Mouse (Mus musculus): ENCODE measurements around the gene Tctn1.

Gene Tctn1

DNA sequence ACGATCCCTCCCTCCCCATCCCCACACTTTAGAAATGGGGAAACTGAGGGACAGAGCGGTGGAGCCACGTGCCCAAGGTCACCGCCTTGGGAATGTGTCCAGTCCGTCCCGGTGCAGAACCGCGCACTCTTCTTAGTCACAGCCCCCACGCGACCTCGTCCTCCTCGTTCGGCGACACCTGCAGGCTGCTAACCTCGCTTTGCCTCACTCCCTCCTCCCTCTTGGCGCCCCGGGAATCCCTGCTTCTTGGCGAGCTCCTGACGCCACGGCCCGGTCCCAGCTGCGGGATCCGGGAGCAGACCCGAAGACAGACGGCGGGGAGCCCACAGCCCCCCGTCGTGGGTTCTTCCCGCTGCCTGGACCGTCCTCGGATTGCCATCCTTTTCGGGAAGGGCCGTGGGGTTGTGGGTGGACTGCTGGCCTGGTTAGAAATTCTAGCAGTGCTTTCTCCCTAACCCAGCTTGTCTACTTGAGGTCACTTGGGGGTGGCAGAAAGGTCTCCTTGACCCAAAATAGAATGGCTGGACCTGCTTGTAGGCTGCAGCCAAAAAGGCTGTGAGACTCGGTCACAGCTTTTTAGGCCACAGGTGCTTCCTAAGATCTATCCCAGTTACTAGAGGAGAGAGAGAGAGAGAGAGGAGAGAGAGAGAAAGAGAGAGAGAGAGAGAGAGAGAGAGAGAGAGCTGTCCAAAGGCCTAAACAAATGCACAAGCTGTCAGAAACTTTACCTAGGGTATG is 20.9 kb upstream of the Tctn1 start:
- DNase-seq (ENCODE audit: low spot score) = no peak

DNA sequence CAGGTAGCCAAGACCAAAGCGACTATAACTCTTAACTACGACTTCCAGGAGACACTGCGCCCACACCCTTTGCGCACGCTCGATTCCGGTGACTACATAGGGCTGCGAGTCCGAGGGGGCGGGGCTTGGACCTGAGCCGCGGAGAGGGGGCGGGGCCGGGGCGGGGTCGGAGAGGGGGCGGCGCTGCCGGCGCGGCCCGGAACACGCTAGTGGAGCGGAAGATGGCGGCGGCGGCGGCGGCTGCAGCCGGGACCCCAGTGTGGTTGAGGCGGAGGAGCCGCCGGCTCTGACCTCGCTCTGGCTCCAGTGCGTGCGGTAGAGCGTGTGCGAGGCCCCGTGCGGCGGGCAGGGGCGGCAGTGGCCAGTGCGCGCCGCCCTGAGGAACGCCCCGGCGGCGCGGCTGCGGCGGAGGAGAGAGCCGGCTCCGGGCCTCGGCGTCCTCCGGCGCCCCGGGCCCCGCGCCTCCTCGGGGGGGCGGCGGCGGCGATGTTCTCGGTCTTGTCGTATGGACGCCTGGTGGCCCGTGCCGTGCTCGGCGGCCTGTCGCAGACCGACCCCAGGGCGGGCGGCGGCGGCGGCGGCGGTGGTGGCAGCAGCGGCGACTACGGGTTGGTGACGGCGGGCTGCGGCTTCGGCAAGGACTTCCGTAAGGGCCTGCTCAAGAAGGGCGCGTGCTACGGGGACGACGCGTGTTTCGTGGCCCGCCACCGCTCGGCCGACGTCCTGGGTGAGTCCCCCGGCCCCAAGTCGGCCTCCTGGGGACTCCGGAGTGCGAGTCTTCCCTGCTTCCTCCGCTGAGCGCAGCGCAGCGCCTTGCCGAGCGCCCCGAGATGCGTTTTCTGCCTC is 20.1 kb upstream of the Tctn1 start, which contains the start of gene Pptc7:
TSS of gene Pptc7 (plus strand) at position 183 of the 846 bp plus-strand sequence.
- DNase-seq (ENCODE audit: low spot score) = peak; percentile 91

GRCm38 (mm10) chr5:122283828-122284182 is 19.5 kb upstream of the Tctn1 start:
- DNase-seq (ENCODE audit: low spot score) = no peak

GRCm38 (mm10) chr5:122280827-122281462 is 16.7 kb upstream of the Tctn1 start:
- DNase-seq (ENCODE audit: low spot score) = no peak

- no peak for DNase-seq (ENCODE audit: low spot score)
These were observed 16.2 kb upstream of the Tctn1 start for GRCm38 (mm10) chr5:122280422-122280826.

DNA sequence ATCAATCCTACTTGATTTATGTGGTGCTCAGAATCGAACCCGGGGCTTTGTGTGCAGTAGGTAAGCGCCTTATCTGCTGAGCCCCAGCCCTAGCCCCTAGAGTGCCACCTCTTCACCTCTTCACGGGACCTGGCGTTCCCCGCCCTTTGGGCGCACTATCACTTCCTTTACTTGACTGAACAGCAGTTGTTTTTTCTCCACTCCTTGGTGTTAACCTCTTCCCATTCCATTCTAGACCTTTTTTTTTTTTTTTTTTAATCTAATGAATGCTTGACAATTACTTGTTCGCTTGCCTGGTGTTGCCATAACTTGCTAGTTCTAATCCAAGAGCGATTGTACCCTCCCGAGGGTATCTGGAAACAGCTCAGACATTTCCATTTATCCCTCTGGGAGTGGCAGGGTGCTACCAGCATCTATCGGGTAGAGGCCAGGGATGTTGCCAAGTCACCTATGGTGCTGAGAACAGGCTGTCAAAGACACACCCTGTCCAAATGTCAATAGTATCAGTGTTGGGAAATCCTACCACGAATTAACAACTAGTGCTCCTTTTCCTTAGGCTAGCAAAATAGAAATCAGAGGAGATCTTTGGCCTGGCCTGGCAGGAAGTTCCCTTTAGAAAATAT is 15.7 kb upstream of the Tctn1 start:
- DNase-seq (ENCODE audit: low spot score) = no peak

GRCm38 (mm10) chr5:122278946-122279345 is 14.7 kb upstream of the Tctn1 start:
- DNase-seq (ENCODE audit: low spot score) = no peak

- DNase-seq (ENCODE audit: low spot score) = no peak
These were observed 10.5 kb upstream of the Tctn1 start for GRCm38 (mm10) chr5:122274785-122275184.

GRCm38 (mm10) chr5:122272821-122273220 is 8.6 kb upstream of the Tctn1 start:
- DNase-seq (ENCODE audit: low spot score) = no peak

DNA sequence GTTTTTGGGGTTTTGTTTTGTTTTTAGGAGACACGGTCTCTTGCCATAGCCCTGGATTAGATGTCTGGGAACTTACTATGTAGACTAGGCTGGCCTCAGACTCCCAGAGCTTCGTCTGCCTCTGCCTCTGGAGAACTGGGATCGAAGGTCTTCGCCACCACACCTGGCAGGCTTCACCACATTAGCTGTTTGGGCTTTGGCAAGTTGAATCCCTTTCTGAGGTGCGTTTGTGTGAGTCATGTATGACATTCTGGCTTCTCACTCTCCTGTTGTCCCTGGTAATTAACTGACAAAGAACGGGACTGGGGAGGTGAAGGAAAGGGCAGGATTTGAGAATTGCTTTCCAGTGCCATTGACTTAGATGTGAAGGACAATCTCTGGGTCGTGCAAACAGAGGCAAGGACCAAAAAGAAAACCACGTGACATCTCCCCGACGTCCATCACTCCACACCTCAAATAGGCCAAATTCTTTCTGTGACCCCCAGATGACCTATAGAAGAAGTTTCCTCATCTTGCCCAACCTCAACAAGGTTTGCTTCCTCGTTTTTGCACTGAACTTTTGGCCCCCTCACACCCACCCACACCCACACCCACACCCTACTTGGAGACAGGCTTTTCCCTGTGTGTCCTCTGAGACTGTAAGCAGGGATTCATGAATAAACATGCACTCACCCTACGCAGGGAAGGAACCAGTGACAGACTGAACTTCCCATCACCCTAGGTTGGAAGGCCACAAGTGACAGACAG is 4.8 kb upstream of the Tctn1 start:
- no peak for DNase-seq (ENCODE audit: low spot score)

GRCm38 (mm10) chr5:122267899-122268298 is 3.6 kb upstream of the Tctn1 start:
- DNase-seq (ENCODE audit: low spot score) = peak; percentile 72

DNA sequence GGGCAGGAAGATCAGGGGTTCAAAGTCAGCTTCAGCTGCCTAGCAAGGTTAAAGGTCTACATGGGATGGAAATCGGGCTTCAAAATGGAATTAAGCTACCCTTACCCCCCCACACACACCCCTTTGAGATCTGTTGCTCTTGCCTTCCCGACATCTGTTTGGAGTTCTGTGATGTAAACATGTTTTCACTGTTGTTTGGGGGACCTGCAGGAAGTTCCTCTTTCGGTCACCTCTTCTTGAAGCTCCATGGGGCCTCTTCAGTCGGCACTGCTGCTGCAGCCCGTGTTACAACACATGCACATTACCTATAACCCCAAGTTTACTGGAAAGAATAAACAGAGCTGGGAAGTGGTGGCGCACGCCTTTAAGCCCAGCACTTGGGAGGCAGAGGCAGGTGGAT is 2.9 kb upstream of the Tctn1 start:
- DNase-seq (ENCODE audit: low spot score) = no peak

DNA sequence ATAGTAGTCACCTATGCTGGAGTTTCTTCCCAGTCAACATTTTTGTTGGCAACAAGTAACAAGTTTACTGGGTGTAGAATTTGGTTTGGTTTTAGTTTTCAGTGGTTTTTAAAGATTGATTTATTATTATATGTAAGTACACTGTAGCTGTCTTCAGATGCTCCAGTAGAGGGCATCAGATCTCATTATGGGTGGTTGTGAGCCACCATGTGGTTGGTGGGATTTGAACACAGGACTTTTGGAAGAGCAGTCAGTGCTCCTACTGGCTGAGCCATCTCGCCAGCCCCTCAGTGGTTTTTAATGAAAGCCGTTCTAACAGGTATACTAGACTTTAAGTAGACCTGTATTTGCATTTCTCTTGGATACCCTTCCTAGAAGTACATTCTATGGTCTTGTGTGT is 1.7 kb upstream of the Tctn1 start:
- DNase-seq (ENCODE audit: low spot score) = no peak

DNA sequence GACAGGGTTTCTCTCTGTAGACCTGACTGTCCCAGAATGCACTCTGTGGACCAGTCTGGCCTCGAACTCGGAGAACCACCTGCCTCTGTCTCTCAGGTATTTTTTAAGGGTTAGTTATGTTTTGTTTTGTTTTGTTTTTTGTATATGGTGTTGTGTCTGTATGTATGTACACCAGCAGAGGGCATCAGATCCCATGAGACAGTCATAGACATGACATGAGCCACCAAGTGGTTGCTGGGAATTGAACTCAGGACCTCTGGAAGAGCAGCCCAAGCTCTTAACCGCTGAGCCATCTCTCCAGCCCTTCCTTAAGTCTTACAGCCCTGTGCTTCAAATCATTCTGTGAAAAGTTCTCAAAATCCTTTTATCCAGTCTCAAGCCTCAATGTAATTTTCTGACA is 927 bp upstream of the Tctn1 start:
- no peak for DNase-seq (ENCODE audit: low spot score)

- no peak for DNase-seq (ENCODE audit: low spot score)
These were observed 2.2 kb downstream of the Tctn1 start for GRCm38 (mm10) chr5:122262104-122262503.

GRCm38 (mm10) chr5:122258027-122258741 is 6.1 kb downstream of the Tctn1 start:
- DNase-seq (ENCODE audit: low spot score) = no peak

DNA sequence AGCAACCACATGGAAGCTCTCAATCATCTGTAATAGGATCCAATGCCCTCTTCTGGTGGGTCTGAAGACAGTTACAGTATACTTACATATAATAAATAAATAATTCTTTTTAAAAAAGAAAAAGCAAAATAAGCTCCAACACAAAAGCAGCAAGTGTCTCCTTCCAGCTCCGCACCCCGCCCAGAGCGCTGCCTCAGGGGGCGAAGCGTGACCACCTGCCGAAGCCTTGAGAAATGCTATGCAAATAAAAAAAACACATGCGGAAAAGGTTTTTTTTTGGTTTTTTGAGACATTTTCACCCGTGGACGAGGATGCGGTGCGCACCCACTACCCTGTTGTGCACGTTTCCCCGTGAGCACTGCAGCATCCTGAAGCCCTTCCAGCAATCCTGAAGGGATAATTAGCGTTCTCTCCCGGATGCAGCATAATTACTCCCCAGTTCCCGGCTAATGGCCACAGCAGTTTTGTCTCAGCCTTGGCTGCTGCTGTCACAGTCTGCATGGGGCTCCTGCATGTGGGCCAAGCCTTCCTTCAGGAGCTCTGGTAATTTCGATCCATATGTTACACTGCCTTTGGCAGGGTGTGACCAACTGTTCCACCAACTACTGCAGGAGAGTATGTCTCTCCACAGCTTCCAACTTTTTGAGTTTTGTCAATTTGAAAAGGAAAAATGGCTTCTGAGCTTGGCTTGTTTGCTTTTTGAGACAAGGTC is 12.2 kb downstream of the Tctn1 start:
- DNase-seq (ENCODE audit: low spot score) = no peak

DNA sequence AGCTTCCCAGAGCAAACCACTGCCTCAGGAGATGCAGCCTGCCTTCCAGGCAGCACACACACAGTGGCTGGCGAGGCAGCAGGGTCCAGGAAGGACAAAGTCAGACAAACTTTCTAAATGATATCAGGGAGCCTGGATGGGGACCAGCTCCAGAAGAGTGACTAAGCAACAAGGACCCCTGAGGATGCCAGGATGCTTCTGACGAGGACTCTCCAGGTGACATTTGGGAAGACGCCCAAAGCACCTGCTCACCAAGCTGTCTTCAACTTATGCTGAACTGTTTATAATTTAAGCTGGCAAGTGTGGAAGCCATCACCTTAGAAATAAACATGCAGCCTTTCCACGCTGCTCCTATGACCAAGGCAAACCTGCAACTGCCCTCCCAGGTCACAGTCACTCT is 15.0 kb downstream of the Tctn1 start:
- no peak for DNase-seq (ENCODE audit: low spot score)

- DNase-seq (ENCODE audit: low spot score) = no peak
These were observed 16.3 kb downstream of the Tctn1 start for GRCm38 (mm10) chr5:122247934-122248333.

DNA sequence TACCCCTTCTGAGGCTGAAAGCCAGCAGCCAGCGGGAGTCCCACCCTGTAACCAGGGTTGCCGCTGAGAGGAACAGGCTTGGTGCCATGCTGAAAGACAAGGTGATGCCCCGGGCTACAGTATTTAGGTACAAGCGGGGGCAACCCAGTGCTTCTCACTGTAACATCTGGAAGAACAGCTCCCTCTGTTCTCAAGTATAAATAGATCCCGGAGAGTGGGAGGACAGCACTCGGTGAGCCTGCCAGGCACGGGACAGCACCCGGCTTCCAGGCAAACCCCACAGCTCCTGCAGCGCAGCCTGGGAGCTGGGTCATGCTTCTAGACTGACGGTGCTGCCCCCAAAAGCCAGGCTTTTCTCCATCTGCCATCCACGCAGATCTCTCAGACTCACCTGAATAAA is 16.7 kb downstream of the Tctn1 start:
- no peak for DNase-seq (ENCODE audit: low spot score)

Measured in c-Kit-positive CD71-positive TER-119-positive erythroid progenitor cells, embryonic 14.5 days (primary cell).